Mouse (Mus musculus): Measurements from ENCODE around the gene Timd2.

DNA sequence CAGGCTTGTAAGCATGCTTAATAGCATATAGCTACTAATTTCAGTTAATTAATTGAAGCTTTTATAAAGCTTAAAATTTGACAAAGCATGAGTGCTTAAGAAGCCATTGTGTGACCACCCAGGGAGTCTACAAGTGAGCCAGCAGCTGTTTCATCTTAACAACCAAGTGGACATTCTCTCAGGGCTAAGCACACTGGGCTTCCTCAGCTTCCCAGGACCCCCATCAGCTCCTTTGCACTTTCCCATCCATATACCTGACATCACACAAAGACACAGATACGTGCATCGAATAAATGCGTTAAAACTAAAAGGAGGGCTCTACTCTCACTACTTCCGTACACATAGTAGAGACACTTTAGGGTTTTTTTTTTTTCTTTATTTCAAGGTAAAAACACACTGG, 47.8 kb upstream of the Timd2 start:
- TF ChIP-seq POLR2A (IDR thresholded peaks at IDR 0.05; ENCODE audit: insufficient read depth, low read depth, low read length) (no peak), CTCF (IDR thresholded peaks at IDR 0.05) (no peak), EP300 (IDR thresholded peaks at IDR 0.05; ENCODE audit: insufficient read depth, low read depth, low read length) (no peak)

Data from heart, adult 2 months (tissue).